Mouse (Mus musculus): ENCODE results near the gene Eci1.
"Not testable (repeated sequence)": the region's sequence is repeated elsewhere in the genome, so short reads cannot be mapped to it uniquely, and the experiment has no call there.

Gene Eci1

GRCm38 (mm10) chr17:24440377-24440776, 13.9 kb downstream of the Eci1 start:
- DNase-seq (ENCODE audit: low spot score in 2 of 2) = no peak

- no peak for DNase-seq (ENCODE audit: low spot score in 2 of 2)
Observed at GRCm38 (mm10) chr17:24441148-24441547, 14.7 kb downstream of the Eci1 start.

DNA sequence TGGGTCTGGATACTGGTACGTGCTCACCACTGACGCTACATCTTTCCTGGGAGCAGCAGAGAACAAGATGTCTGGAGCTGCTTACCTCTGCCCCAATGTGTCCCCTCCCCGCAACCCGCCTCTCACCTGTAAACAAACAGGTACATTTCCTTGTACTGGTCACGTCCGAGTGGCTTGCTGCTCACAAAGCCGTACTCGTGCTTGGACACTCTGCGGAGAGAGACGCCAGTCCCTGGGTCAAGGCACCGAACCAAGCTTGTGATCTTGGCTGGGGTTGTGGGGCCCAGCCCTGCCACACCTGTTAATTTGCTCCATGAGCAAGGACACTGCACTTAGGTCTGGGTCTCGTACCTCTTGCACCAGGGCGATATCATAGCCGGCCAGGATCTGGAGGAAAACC, 15.7 kb downstream of the Eci1 start:
- no peak for DNase-seq (ENCODE audit: low spot score in 2 of 2)

- no peak for DNase-seq (ENCODE audit: low spot score in 2 of 2)
Observed at GRCm38 (mm10) chr17:24442632-24443155, 16.3 kb downstream of the Eci1 start, which contains the start of gene Dnase1l2. Gene Dnase1l2, minus strand, starts transcription at chr17:24443105.

DNA sequence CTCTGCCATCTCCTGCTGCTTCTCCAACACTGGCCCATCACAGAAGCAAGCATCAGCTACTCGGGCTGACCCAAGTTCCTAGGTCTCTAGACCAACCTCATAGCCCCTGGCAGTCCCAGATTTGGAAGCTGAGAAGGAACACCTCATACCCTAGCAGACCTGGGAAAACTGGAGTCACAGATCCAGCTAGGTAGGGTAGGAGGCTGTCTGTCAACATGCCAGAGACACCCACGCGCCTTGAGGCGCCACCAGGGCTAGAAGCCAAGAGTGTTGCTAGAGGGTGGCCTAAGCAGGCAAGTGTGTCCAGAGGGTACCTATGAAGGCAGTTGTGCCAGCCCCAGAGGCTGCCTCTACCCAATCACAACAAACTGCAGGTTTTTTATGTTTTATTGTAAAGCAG, 17.0 kb downstream of the Eci1 start:
- no peak for DNase-seq (ENCODE audit: low spot score in 2 of 2)

- no peak for DNase-seq (ENCODE audit: low spot score in 2 of 2)
Observed at GRCm38 (mm10) chr17:24446590-24446989, 20.1 kb downstream of the Eci1 start.

DNA sequence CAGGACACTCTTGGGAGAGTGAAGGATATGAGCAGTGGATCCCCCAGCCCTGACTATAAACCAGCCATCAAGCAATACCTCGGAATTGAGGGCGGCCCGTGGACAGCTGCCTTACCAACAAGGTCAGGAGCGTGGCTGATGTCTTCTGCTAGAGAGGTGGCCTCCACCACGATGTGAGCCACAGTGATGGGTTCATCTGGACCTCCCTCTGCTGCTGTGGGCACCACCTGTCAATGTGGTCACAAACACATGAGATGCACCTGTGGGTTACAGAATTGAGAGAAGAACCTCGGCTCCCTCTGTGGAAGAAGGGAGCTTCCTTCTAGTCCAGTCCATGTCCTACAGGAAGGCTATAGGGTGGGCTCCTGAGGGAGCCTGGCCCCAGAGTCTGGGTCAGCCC, 23.1 kb downstream of the Eci1 start:
- no peak for DNase-seq (ENCODE audit: low spot score in 2 of 2)

DNA sequence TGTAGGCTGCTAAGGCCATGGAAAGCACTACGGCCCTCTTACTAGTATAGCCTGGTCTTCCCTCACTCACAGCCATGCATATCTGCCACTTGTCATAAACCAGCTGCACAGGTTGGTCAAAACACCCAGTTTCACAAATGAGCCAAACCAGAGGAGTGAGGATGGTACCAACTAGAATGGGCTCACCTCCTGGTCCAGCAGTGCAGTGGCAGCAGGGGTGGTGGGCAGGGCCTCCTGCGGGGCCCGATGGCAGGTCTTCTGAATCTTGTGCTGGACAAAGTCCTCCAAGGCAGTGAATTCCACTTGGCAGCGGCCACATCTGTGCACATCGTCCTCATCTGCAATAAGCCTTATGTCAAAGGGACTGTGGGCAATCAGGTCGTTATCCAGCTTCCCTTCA, 24.8 kb downstream of the Eci1 start:
- no peak for DNase-seq (ENCODE audit: low spot score in 2 of 2)

DNA sequence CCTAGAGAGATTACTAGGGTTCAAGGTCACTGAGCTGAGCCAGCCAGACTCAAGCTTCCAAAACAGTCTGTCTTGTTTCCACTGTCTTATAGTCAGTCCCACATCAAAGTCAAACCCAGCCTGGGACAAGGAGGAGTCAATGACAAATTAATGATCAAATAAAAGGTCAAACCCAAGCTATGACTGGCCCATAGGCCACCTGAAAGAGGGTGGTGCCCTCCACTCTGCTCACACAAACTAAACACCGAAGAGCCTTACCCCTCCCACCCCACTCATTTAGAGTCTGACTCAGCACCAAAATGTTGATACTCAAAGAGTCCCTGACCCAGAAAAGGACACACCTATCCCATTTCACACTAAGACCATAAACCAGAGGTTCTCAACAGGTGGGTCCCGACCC, 26.9 kb downstream of the Eci1 start:
- DNase-seq (ENCODE audit: low spot score in 2 of 2) = no peak

DNA sequence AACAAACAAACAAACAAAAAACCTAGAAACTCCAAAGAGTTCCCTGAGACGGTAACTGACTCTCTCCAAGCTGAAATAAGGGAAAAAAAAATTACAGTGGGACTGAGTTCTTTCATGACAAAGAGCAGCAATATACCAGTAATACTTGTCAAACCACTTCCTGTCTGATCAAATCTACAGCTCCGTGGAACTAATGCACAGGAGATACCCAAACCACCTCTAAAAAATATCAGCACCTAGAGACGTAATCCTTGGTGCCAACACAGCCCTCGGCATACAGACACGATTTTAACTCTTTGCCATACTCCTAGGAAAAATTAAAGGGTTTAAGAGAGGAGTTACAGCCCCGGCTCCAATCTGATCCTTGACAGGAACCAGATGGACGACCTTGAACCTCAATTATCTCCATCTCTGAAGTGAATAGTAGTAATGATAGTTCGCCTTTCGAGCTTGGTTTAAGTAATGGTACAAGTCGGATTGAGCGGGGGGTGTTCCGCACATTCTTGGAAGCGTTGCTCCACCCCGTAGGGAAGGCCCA, 27.8 kb downstream of the Eci1 start:
- DNase-seq (ENCODE audit: low spot score in 2 of 2) = no peak

DNA sequence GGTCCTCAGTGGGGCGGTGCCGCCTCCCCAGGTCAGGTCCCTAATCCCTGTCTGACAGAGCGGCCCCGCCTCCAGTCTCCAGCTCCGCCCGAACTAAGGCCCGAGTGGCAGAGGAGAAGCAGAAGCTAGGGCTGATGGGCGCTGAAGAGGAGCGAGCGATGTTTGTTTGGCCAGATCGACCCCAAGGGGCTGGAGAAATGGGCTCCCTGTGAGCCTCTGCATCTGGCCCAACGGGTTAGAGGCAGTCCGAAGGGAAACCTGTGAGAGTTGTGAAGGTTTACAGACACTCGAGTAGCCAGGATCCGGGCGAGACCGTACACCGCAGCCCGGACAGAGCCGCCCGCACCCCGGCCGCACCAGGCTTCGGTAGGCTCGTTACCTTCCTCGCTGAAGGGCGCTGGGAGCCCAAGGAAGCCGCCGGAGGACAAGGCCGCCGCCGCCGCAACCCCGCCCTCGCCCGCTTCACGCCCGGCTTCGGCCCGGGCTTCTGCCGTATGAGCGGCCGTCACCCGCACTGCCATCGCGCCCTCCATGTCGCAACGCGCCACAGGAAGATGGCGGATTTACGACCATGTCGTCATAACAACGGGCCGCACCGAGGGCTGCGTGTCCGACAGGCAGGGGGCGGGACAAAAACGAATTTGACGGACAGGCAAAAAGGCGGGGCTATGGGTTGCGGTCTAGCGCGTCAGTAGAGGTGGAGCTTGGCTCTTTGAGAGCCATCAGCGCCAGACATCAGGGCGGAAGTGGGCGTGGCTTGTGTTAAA, 28.5 kb downstream of the Eci1 start:
- DNase-seq (ENCODE audit: low spot score in 2 of 2) = peak; percentile 99

DNA sequence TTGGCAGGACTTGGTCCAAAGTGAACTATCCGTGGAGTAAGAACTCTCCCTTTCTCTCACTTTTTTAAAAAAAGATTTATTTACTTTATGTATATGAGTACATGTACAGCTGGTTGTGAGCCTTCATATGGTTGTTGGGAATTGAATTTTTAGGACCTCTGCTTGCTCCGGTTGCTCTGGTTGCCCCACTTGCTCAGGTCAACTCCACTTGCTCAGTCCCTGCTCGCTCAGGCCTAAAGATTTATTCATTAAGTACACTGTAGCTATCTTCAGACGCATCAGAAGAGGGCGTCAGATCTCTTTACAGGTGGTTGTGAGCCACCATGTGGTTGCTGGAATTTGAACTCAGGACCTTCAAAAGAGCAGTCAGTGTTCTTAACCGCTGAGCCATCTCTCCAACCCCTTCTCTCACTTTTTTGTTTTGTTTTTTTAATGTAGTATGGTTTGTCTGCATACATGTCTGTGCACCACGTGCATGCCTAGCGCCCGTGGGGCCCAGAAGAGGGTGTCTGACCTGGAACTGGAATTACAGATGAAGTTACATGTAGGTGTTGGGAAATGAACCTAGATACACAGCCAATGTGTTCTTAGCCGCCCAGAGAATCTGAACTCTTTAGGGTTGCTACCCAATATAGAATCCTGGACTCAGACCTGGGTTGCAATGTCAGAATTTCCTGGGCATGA, 29.2 kb downstream of the Eci1 start:
- DNase-seq (ENCODE audit: low spot score in 2 of 2) = not testable (repeated sequence)

DNA sequence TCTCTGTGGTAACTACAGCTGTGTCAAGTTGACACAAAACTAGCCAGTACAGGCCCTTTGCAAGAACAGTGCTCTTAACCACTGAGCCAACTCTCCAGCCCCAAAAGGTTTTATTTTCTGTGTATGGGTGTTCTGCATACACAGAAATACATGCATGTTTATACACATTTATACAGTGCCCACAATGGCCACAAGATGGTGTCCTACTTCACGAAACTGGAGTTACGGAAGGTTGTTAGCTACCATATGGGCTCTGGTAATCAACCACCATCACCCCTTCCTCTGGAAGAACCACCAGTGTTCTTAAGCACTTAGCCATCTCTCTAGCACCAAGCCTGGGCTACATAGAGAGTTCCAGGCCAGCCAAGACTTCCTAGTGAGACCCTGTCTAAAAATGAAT, 35.1 kb downstream of the Eci1 start:
- no peak for DNase-seq (ENCODE audit: low spot score in 2 of 2)

GRCm38 (mm10) chr17:24462932-24463331, 36.5 kb downstream of the Eci1 start:
- no peak for DNase-seq (ENCODE audit: low spot score in 2 of 2)

GRCm38 (mm10) chr17:24463374-24464133, 37.1 kb downstream of the Eci1 start:
- no peak for DNase-seq (ENCODE audit: low spot score in 2 of 2)

GRCm38 (mm10) chr17:24468636-24469246, 42.3 kb downstream of the Eci1 start:
- DNase-seq (ENCODE audit: low spot score in 2 of 2) = no peak

GRCm38 (mm10) chr17:24469336-24469909, 43.0 kb downstream of the Eci1 start:
- DNase-seq (ENCODE audit: low spot score in 2 of 2) = no peak

DNA sequence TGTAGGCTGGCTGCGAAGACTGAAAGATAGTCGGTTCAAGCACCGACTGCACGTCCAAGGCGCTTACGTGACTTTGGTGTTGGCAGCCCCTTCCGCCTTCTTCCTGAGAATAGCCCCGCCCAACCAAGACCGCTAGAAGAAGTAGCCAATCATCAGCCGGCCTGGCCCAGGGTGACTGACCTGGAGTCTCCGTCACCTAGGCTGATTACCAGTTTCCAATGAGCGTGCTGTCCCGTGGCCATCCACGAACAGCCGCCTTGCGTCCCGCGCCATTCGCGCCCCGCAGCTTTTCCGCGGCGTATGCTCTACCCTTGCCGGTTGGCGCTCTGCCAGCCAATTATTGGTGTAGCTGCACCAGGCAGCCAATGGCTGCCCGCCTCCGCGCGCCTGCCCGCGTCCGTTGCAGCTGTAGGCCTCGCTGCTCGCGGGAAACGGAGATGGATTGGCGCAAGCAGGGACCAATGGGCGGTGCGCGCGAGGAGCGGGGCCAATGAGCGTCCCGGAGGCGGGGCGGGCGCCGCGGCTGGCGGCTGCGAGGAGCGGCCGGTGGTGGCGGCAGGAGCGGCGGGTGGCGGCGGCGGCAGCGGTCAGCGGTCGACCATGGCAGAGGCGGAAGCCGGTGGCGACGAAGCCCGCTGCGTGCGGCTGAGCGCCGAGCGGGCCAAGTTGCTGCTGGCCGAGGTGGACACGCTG, 43.6 kb downstream of the Eci1 start, which contains the start of the genes E4f1 and Pgp:
TSS of gene E4f1 (minus strand) at position 404 of the 693 bp plus-strand sequence.
TSS of gene Pgp (plus strand) at position 483 of the 693 bp plus-strand sequence.
- peak; percentile 99 for DNase-seq (ENCODE audit: low spot score in 2 of 2)

DNA sequence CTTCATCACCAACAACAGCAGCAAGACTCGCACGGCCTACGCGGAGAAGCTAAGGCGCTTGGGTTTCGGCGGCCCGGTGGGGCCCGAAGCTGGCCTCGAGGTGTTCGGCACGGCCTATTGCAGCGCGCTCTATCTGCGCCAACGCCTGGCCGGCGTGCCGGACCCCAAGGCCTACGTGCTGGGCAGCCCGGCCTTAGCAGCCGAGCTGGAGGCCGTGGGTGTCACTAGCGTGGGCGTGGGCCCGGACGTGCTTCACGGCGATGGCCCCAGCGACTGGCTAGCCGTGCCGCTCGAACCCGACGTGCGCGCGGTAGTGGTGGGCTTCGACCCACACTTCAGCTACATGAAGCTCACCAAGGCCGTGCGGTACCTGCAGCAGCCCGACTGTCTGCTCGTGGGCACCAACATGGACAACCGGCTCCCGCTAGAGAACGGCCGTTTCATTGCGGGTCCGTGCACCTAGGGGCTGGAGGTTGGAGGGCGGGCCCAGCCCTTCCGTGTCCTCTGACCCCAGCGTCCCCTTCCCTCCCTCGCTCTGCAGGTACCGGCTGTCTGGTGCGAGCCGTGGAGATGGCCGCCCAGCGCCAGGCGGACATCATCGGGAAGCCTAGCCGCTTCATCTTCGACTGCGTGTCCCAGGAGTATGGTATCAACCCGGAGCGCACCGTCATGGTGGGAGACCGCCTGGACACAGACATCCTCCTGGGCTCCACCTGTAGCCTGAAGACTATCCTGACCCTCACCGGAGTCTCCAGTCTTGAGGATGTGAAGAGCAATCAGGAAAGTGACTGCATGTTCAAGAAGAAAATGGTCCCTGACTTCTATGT, 44.5 kb downstream of the Eci1 start:
- peak in 1 of 2 experiments; percentile 34 for DNase-seq (ENCODE audit: low spot score in 2 of 2)

All from heart, adult 9 months (tissue).